Mouse (Mus musculus) ES-E14 (cell line): ENCODE data around the gene Zc3h7a. TPM values are rescaled to one million over a fixed set of nuclear protein-coding genes. Genes with fewer than 3 reads are reported as not detected.

ENCODE experiments used
- DNase-seq: peaks from one replicate; pipeline ENCODE4 v3.0.0-alpha.2; 2013; ENCODE audit warnings: low read depth, low spot score
- H3K27ac ChIP-seq: 2 replicates; pipeline ENCODE4 v1.5.1; 2012; ENCODE audit warnings: low read depth, mild to moderate bottlenecking, low read length, moderate library complexity, mixed read lengths; ENCODE audit not compliant: poor library complexity, insufficient read depth, severe bottlenecking
- H3K36me3 ChIP-seq: 2 replicates; pipeline ENCODE4 v1.6.1; 2012; ENCODE audit warnings: mild to moderate bottlenecking, low read length, moderate library complexity, mixed read lengths; ENCODE audit not compliant: control insufficient read depth, poor library complexity, insufficient read depth, severe bottlenecking
- H3K4me1 ChIP-seq, 2 experiments: fragments of 150-350 bp in 1 of 2; sonication (generic) in 1 of 2; 2 replicates each; pipeline ENCODE4 v1.6.1; 2012; ENCODE audit warnings: low read length in 2 of 2, mild to moderate bottlenecking in 1 of 2, mixed read lengths in 1 of 2; ENCODE audit not compliant: control insufficient read depth in 2 of 2, insufficient read depth in 2 of 2, poor library complexity in 1 of 2
- H3K4me3 ChIP-seq, 2 experiments: fragments of 150-350 bp in 1 of 2; sonication (generic) in 1 of 2; 2 replicates each; pipeline ENCODE4 v1.5.1; 2012; ENCODE audit warnings: low read length in 2 of 2, low read depth in 1 of 2, mild to moderate bottlenecking in 1 of 2, mixed read lengths in 1 of 2; ENCODE audit not compliant: insufficient read depth in 1 of 2, poor library complexity in 1 of 2, severe bottlenecking in 1 of 2
- H3K9ac ChIP-seq: 2 replicates; pipeline ENCODE4 v1.6.1; 2012; ENCODE audit warnings: low read depth, mild to moderate bottlenecking, low read length, mixed read lengths; ENCODE audit not compliant: poor library complexity, insufficient read depth, severe bottlenecking
- H3K9me3 ChIP-seq: fragments of 150-350 bp; sonication (generic); 2 replicates; pipeline ENCODE4 v1.6.1; 2012; ENCODE audit warnings: low read depth, mild to moderate bottlenecking, low read length; ENCODE audit not compliant: control insufficient read depth, insufficient read depth
- CHD2 ChIP-seq: IDR thresholded peaks from 2 replicates; pipeline ENCODE4 v1.6.1; 2014; ENCODE audit warnings: mild to moderate bottlenecking, low read depth, low read length, inconsistent platforms
- HCFC1 ChIP-seq: IDR thresholded peaks from 2 replicates; pipeline ENCODE4 v1.6.1; 2012; ENCODE audit warnings: low read length, inconsistent platforms, borderline replicate concordance; ENCODE audit not compliant: insufficient read depth
- MAFK ChIP-seq: IDR thresholded peaks from 2 replicates; pipeline ENCODE4 v1.6.1; 2014; ENCODE audit warnings: mild to moderate bottlenecking, low read depth, low read length, inconsistent platforms; ENCODE audit not compliant: insufficient read depth
- ZC3H11A ChIP-seq: IDR thresholded peaks from 2 replicates; pipeline ENCODE4 v1.6.1; 2012; ENCODE audit warnings: low read depth, mild to moderate bottlenecking, inconsistent platforms, low read length, borderline replicate concordance
- ZNF384 ChIP-seq: IDR thresholded peaks from 2 replicates; pipeline ENCODE4 v1.6.1; 2012; ENCODE audit warnings: low read depth, low read length, inconsistent platforms
- in situ Hi-C, 2 experiments: fragments of 600-800 bp; cut with MboI; formaldehyde crosslinking; loops; one replicate each; pipeline ENCODE4 v1.15.1; 2025; ENCODE audit warnings: low sequenced_read_pairs in 2 of 2, inconsistent platforms in 1 of 2; ENCODE audit not compliant: unreplicated experiment in 2 of 2
- total RNA-seq: library from RNA; depleted of rRNA; stranded (reverse); fragments of 300-350 nt; gene quantifications from 2 replicates; pipeline ENCODE4 v1.2.3, GENCODE M21; 2012

Gene Zc3h7a
- total RNA-seq, 1 experiment, result 57.3 TPM

- Histone ChIP-seq H3K4me1 (no peaks in the 10 kb centered on the region), H3K9ac (no peak overlapping the region), H3K36me3 (peaks cover 7% of the 10 kb centered on the region; the same call in 1 of the 2 replicates), H3K4me3 (no peak overlapping the region), H3K27ac (no peak overlapping the region), H3K9me3 (no peaks in the 10 kb centered on the region)
- no peak for TF ChIP-seq MAFK
- no peak for TF ChIP-seq ZC3H11A
- no peak for TF ChIP-seq ZNF384
- TF ChIP-seq HCFC1, result no peak
- no peak for DNase-seq
- in situ Hi-C loops, result no loop called here
Observed at GRCm38 (mm10) chr16:11132839-11133238, 43.4 kb downstream of the Zc3h7a start.

- in situ Hi-C loops, result no loop called here
- H3K27ac ChIP-seq, result no peak overlapping the region
- H3K9me3 ChIP-seq, result no peaks in the 10 kb centered on the region
- H3K4me3 ChIP-seq, result no peak overlapping the region
- no peak overlapping the region for H3K9ac ChIP-seq
- TF ChIP-seq HCFC1 (no peak), MAFK (no peak), CHD2 (no peak), ZC3H11A (no peak), ZNF384 (no peak)
- peaks cover 5% of the 10 kb centered on the region for H3K36me3 ChIP-seq
- DNase-seq, result no peak
- no peaks in the 10 kb centered on the region for H3K4me1 ChIP-seq
Observed at GRCm38 (mm10) chr16:11128301-11128700, 47.9 kb downstream of the Zc3h7a start.

GRCm38 (mm10) chr16:11125371-11125770 lies 50.8 kb downstream of the Zc3h7a start:
- DNase-seq, result no peak
- in situ Hi-C loops, result no loop called here
- no peak overlapping the region for H3K4me3 ChIP-seq
- H3K9me3 ChIP-seq, result no peaks in the 10 kb centered on the region
- peaks cover 5% of the 10 kb centered on the region for H3K36me3 ChIP-seq
- no peak overlapping the region for H3K27ac ChIP-seq
- no peak overlapping the region for H3K9ac ChIP-seq
- no peaks in the 10 kb centered on the region for H3K4me1 ChIP-seq
- TF ChIP-seq HCFC1, result no peak
- no peak for TF ChIP-seq CHD2
- TF ChIP-seq MAFK, result no peak
- no peak for TF ChIP-seq ZC3H11A
- no peak for TF ChIP-seq ZNF384

GRCm38 (mm10) chr16:11124110-11124509 lies 52.1 kb downstream of the Zc3h7a start:
- H3K36me3 ChIP-seq, result peaks cover 5% of the 10 kb centered on the region
- in situ Hi-C loops, result no loop called here

GRCm38 (mm10) chr16:11122625-11123024 lies 53.6 kb downstream of the Zc3h7a start:
- DNase-seq, result no peak
- Histone ChIP-seq H3K36me3 (no peaks in the 10 kb centered on the region; the same call in 1 of the 2 replicates), H3K4me3 (no peak overlapping the region), H3K9me3 (no peaks in the 10 kb centered on the region), H3K4me1 (no peaks in the 10 kb centered on the region), H3K27ac (no peak overlapping the region), H3K9ac (no peak overlapping the region)
- TF ChIP-seq CHD2 (no peak), ZNF384 (no peak), HCFC1 (no peak), ZC3H11A (no peak), MAFK (no peak)
- in situ Hi-C loops, result no loop called here

More at GRCm38 (mm10) chr16:11124110-11124509, 52.1 kb downstream of the Zc3h7a start:
- TF ChIP-seq ZNF384 (no peak), ZC3H11A (no peak), MAFK (no peak), CHD2 (no peak), HCFC1 (no peak)
- H3K4me3 ChIP-seq, result no peak overlapping the region
- no peaks in the 10 kb centered on the region for H3K4me1 ChIP-seq
- no peaks in the 10 kb centered on the region for H3K9me3 ChIP-seq
- H3K9ac ChIP-seq, result no peak overlapping the region
- no peak overlapping the region for H3K27ac ChIP-seq
- no peak for DNase-seq
